Mouse (Mus musculus): ENCODE measurements at regions not wholly inside any gene's neighbourhood (a gene's known extent, or its start where the extent isn't known, plus 50 kb on each side); places are given as distances from the start of the nearest gene placed in this dataset.

GRCm38 (mm10) chr9:32815473-32815872 is 179.5 kb downstream of the Ets1 start:
- no peak overlapping the region for H3K4me3 ChIP-seq
- no peak for DNase-seq (ENCODE audit: low spot score)
- H3K27ac ChIP-seq, result no peak overlapping the region
- 85% methylated on average over 5 of the region's 5 CpGs for WGBS
- H3K36me3 ChIP-seq, result no peaks in the 10 kb centered on the region
- no peaks in the 10 kb centered on the region for H3K27me3 ChIP-seq (ENCODE audit: insufficient read depth, poor library complexity, severe bottlenecking)
- no peaks in the 10 kb centered on the region for H3K9me3 ChIP-seq
- 0 out of 2 replicates have a peak, but pooled peaks cover 6% of the 10 kb centered on the region for H3K4me1 ChIP-seq

GRCm38 (mm10) chr9:32816649-32817425 is 180.8 kb downstream of the Ets1 start:
- H3K27ac ChIP-seq, result no peak overlapping the region
- 0 out of 2 replicates have a peak, but pooled peaks cover 6% of the 10 kb centered on the region for H3K4me1 ChIP-seq
- H3K27me3 ChIP-seq (ENCODE audit: insufficient read depth, poor library complexity, severe bottlenecking), result no peaks in the 10 kb centered on the region
- no peak overlapping the region for H3K4me3 ChIP-seq
- no peak for DNase-seq (ENCODE audit: low spot score)
- no peaks in the 10 kb centered on the region for H3K36me3 ChIP-seq
- 70% methylated on average over 9 of the region's 9 CpGs for WGBS
- H3K9me3 ChIP-seq, result no peaks in the 10 kb centered on the region

GRCm38 (mm10) chr9:32817442-32818358 is 181.7 kb downstream of the Ets1 start:
- Histone ChIP-seq H3K4me3 (no peak overlapping the region), H3K36me3 (no peaks in the 10 kb centered on the region), H3K27ac (no peak overlapping the region), H3K27me3 (ENCODE audit: insufficient read depth, poor library complexity, severe bottlenecking) (no peaks in the 10 kb centered on the region), H3K4me1 (0 out of 2 replicates have a peak, but pooled peaks cover 6% of the 10 kb centered on the region), H3K9me3 (no peaks in the 10 kb centered on the region)
- no peak for DNase-seq (ENCODE audit: low spot score)
- 65% methylated on average over 7 of the region's 7 CpGs for WGBS

- 39% methylated on average over 8 of the region's 8 CpGs for WGBS
- Histone ChIP-seq H3K27ac (no peak overlapping the region), H3K36me3 (no peaks in the 10 kb centered on the region), H3K27me3 (ENCODE audit: insufficient read depth, poor library complexity, severe bottlenecking) (no peaks in the 10 kb centered on the region), H3K4me3 (no peak overlapping the region), H3K9me3 (no peaks in the 10 kb centered on the region), H3K4me1 (peaks cover 5% of the 10 kb centered on the region; the same call in 1 of the 2 replicates)
- no peak for DNase-seq (ENCODE audit: low spot score)
Observed at GRCm38 (mm10) chr9:32823439-32824133, 187.6 kb downstream of the Ets1 start.

GRCm38 (mm10) chr9:32824134-32824531 is 188.1 kb downstream of the Ets1 start:
- Histone ChIP-seq H3K27ac (no peak overlapping the region), H3K27me3 (ENCODE audit: insufficient read depth, poor library complexity, severe bottlenecking) (no peaks in the 10 kb centered on the region), H3K9me3 (no peaks in the 10 kb centered on the region), H3K4me1 (peaks cover 5% of the 10 kb centered on the region; the same call in 1 of the 2 replicates), H3K4me3 (no peak overlapping the region), H3K36me3 (no peaks in the 10 kb centered on the region)
- WGBS, result 79% methylated on average over 6 of the region's 6 CpGs
- no peak for DNase-seq (ENCODE audit: low spot score)

- Histone ChIP-seq H3K27me3 (ENCODE audit: insufficient read depth, poor library complexity, severe bottlenecking) (no peaks in the 10 kb centered on the region), H3K9me3 (no peaks in the 10 kb centered on the region), H3K36me3 (no peaks in the 10 kb centered on the region), H3K4me3 (no peak overlapping the region), H3K4me1 (peaks cover 17% of the 10 kb centered on the region), H3K27ac (no peak overlapping the region; the same call in 1 of the 2 replicates)
- 11% methylated on average over 2 of the region's 2 CpGs for WGBS
- no peak for DNase-seq (ENCODE audit: low spot score)
Observed at GRCm38 (mm10) chr9:32830268-32830891, 194.4 kb downstream of the Ets1 start.

GRCm38 (mm10) chr9:32833373-32833772 is 197.4 kb downstream of the Ets1 start:
- Histone ChIP-seq H3K27me3 (ENCODE audit: insufficient read depth, poor library complexity, severe bottlenecking) (no peaks in the 10 kb centered on the region), H3K36me3 (no peaks in the 10 kb centered on the region), H3K27ac (peak overlapping the region; percentile 64), H3K4me3 (no peak overlapping the region), H3K9me3 (no peaks in the 10 kb centered on the region), H3K4me1 (peaks cover 27% of the 10 kb centered on the region)
- no peak for DNase-seq (ENCODE audit: low spot score)
- WGBS, result 76% methylated on average over 8 of the region's 8 CpGs

GRCm38 (mm10) chr9:32834751-32835625 is 199.0 kb downstream of the Ets1 start:
- Histone ChIP-seq H3K4me1 (peaks cover 27% of the 10 kb centered on the region), H3K27ac (peak overlapping the region; percentile 57)
- 37% methylated on average over 13 of the region's 13 CpGs for WGBS

GRCm38 (mm10) chr9:32835626-32835971 is 199.6 kb downstream of the Ets1 start:
- peaks cover 23% of the 10 kb centered on the region for H3K4me1 ChIP-seq
- H3K27me3 ChIP-seq (ENCODE audit: insufficient read depth, poor library complexity, severe bottlenecking), result no peaks in the 10 kb centered on the region
- H3K27ac ChIP-seq, result peak overlapping the region; percentile 57; the same call in 1 of the 2 replicates
- DNase-seq (ENCODE audit: low spot score), result no peak
- 13% methylated on average over 4 of the region's 4 CpGs for WGBS
- H3K4me3 ChIP-seq, result peak overlapping the region; percentile 34
- no peaks in the 10 kb centered on the region for H3K9me3 ChIP-seq
- 0 out of 2 replicates have a peak, but pooled peaks cover 2% of the 10 kb centered on the region for H3K36me3 ChIP-seq

More at GRCm38 (mm10) chr9:32834751-32835625, 199.0 kb downstream of the Ets1 start:
- peak overlapping the region; percentile 34 for H3K4me3 ChIP-seq
- no peak for DNase-seq (ENCODE audit: low spot score)
- H3K27me3 ChIP-seq (ENCODE audit: insufficient read depth, poor library complexity, severe bottlenecking), result no peaks in the 10 kb centered on the region
- no peaks in the 10 kb centered on the region for H3K9me3 ChIP-seq
- 0 out of 2 replicates have a peak, but pooled peaks cover 2% of the 10 kb centered on the region for H3K36me3 ChIP-seq

- no peaks in the 10 kb centered on the region for H3K9me3 ChIP-seq
- peaks cover 20% of the 10 kb centered on the region for H3K4me1 ChIP-seq
- no peaks in the 10 kb centered on the region for H3K27me3 ChIP-seq (ENCODE audit: insufficient read depth, poor library complexity, severe bottlenecking)
- no peak for DNase-seq (ENCODE audit: low spot score)
- H3K4me3 ChIP-seq, result no peak overlapping the region
- WGBS, result 50% methylated on average over 5 of the region's 5 CpGs
- no peak overlapping the region for H3K27ac ChIP-seq
- H3K36me3 ChIP-seq, result 0 out of 2 replicates have a peak, but pooled peaks cover 2% of the 10 kb centered on the region
Observed at GRCm38 (mm10) chr9:32836371-32836770, 200.3 kb downstream of the Ets1 start.

- Histone ChIP-seq H3K9me3 (no peaks in the 10 kb centered on the region), H3K36me3 (no peaks in the 10 kb centered on the region), H3K27ac (no peak overlapping the region), H3K4me3 (no peak overlapping the region), H3K27me3 (ENCODE audit: insufficient read depth, poor library complexity, severe bottlenecking) (no peaks in the 10 kb centered on the region), H3K4me1 (no peaks in the 10 kb centered on the region)
- WGBS, result 88% methylated on average over 2 of the region's 2 CpGs
- no peak for DNase-seq (ENCODE audit: low spot score)
Observed at GRCm38 (mm10) chr9:32847361-32847760, 211.3 kb downstream of the Ets1 start.

Measured in heart, embryonic 10.5 days (tissue).